Mouse (Mus musculus) stomach, postnatal 0 days (tissue): ENCODE results near the gene Smtnl1.

ENCODE experiments used
- CTCF ChIP-seq: IDR thresholded peaks from 2 replicates; pipeline ENCODE4 v1.5.1; 2016; ENCODE audit warnings: antibody characterized with exemption, low read depth, mild to moderate bottlenecking, moderate library complexity
- EP300 ChIP-seq: optimal IDR thresholded peaks from 2 replicates; pipeline ENCODE3; 2016; ENCODE audit warnings: antibody characterized with exemption

DNA sequence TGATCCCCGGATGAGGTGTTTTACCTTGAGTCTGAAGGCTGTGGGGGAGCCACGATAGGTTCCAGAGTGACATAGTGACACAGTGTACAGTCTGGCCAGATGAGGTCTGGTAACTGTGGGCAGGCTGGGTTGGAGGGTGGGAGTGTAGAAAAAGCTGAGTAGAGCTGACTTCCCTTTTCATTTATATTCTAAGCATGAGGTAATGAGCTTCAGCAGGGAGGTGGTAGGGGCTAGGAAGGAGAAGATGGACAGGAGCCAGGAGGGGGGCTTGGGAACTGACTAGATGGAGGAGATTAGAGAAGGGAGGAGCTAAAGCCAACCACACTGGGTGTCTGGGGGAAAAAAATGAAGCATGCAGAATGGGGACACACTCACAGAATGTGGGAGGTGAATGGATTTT lies 46.5 kb upstream of the Smtnl1 start:
- TF ChIP-seq EP300 (no peak), CTCF (no peak)
